Mouse (Mus musculus): ENCODE data around the gene Naif1. TPM values are rescaled to one million over a fixed set of nuclear protein-coding genes. Genes with fewer than 3 reads are reported as not detected.

Gene Naif1
- polyA plus RNA-seq, 1 experiment, result 4.8 TPM

DNA sequence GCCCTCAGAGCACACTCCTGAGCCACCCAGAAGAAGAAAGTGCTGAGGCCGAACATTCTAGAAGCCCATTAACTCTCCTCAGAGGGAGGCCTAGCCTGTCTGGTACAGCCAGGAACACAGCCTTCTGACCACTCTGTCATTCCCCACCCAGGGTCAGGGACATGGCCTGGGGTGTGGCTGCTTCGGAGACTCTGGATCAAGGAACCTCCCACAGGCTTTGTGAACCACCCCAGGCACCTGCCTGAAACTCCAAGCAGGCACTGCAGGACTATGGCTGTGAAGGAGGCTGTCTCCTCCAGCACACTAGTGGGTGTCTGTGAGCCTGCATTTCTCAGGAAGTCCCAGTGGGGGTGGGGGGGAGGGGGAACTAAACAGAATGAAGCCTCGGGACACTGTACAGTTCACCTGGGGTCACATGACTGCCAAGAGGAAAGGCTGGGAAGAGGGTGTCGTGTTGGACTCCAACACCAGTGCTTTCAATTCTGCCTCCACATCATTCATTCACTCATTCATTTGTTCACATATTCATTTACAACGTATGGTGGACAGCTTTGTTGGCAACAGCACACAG, 51.6 kb downstream of the Naif1 start:
- 41% methylated on average over 5 of the region's 5 CpGs for WGBS
- Histone ChIP-seq H3K27ac (ENCODE audit: insufficient read depth, low read depth, low read length) (no peak overlapping the region), H3K4me3 (ENCODE audit: insufficient read depth, low read depth, low read length) (no peak overlapping the region), H3K36me3 (ENCODE audit: control insufficient read depth, insufficient read depth, low read length) (no peaks in the 10 kb centered on the region), H3K4me1 (ENCODE audit: control insufficient read depth, insufficient read depth, low read length) (peaks cover 6% of the 10 kb centered on the region; the same call in 1 of the 2 replicates), H3K27me3 (replicated peaks; ENCODE audit: control insufficient read depth, insufficient read depth, low read length) (no peaks in the 10 kb centered on the region)
- DNase-seq, result no peak
- no peak for TF ChIP-seq POLR2A (IDR thresholded peaks at IDR 0.05; ENCODE audit: low read depth, low read length)
- TF ChIP-seq CTCF (conservative IDR thresholded peaks at IDR 0.05; ENCODE audit: insufficient read depth, insufficient read length, low read depth, low read length), result no peak

DNA sequence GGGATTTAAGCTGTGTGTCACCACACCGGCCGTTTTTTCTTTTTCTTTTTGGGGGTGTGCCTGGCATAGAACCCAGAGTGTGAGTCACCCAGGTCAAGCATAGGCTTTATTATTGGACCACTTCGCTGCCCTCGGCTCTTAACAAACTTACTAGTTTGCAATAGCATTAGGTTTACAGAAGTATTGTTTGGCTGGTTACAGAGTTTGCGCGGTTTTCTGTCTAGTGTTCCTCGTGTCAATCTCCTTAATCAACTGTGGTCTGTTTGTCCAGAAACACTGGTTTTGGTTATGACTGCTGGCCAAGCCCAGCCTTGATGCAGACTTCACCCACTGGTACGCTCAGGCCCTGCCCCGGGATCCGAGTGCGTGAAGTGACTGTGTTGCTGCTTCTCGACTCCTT, 52.6 kb downstream of the Naif1 start:
- Histone ChIP-seq H3K4me1 (ENCODE audit: control insufficient read depth, insufficient read depth, low read length) (peaks cover 6% of the 10 kb centered on the region; the same call in 1 of the 2 replicates), H3K4me3 (ENCODE audit: insufficient read depth, low read depth, low read length) (no peak overlapping the region), H3K36me3 (ENCODE audit: control insufficient read depth, insufficient read depth, low read length) (no peaks in the 10 kb centered on the region), H3K27ac (ENCODE audit: insufficient read depth, low read depth, low read length) (no peak overlapping the region), H3K27me3 (replicated peaks; ENCODE audit: control insufficient read depth, insufficient read depth, low read length) (no peaks in the 10 kb centered on the region)
- 93% methylated on average over 12 of the region's 12 CpGs for WGBS
- TF ChIP-seq POLR2A (IDR thresholded peaks at IDR 0.05; ENCODE audit: low read depth, low read length) (no peak), CTCF (conservative IDR thresholded peaks at IDR 0.05; ENCODE audit: insufficient read depth, insufficient read length, low read depth, low read length) (no peak)
- DNase-seq, result no peak

DNA sequence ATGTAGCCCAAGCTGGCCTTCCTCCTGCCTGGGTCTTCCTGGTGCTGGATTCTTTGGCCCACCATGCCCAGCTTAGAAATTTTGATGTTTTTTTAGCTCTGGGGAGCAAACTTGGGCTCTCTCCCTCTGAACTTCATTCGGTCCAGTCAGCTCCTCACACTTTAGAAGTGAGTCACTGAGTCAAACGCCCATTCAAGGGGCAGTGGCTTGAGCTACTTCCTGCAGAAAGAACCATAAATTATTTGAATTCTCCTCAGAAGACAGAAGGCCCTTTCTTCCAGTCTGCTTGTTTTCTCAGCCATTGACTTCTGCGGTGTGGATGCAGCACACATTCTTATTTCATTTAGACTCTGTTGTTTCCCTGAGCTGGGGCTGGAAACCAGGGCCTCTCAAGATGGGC, 53.3 kb downstream of the Naif1 start:
- TF ChIP-seq POLR2A (IDR thresholded peaks at IDR 0.05; ENCODE audit: low read depth, low read length), result no peak
- no peak for TF ChIP-seq CTCF (conservative IDR thresholded peaks at IDR 0.05; ENCODE audit: insufficient read depth, insufficient read length, low read depth, low read length)
- H3K4me1 ChIP-seq (ENCODE audit: control insufficient read depth, insufficient read depth, low read length), result peaks cover 6% of the 10 kb centered on the region; the same call in 1 of the 2 replicates
- no peak for DNase-seq
- no peak overlapping the region for H3K27ac ChIP-seq (ENCODE audit: insufficient read depth, low read depth, low read length)
- H3K4me3 ChIP-seq (ENCODE audit: insufficient read depth, low read depth, low read length), result no peak overlapping the region
- no peaks in the 10 kb centered on the region for H3K36me3 ChIP-seq (ENCODE audit: control insufficient read depth, insufficient read depth, low read length)
- H3K27me3 ChIP-seq (replicated peaks; ENCODE audit: control insufficient read depth, insufficient read depth, low read length), result no peaks in the 10 kb centered on the region
- WGBS, result 38% methylated on average over 3 of the region's 3 CpGs

DNA sequence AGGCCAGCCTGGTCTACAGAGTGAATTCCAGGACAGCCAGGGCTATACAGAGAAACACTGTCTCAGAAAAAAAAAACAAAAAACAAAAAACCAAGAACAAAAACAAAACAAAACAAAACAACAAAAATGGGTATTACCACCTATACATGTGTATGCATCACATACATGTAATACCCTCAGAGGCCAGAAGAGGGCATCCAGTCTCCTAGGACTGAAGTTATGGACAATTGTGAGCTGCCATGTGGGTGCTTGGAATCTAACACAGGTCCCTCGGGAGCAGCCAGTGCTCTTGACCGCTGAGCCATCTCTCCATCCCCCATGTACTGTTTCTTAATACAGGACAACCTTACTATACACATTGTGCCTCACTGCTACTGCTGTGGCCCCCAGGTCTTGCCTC, 55.3 kb downstream of the Naif1 start:
- H3K27me3 ChIP-seq (replicated peaks; ENCODE audit: control insufficient read depth, insufficient read depth, low read length), result no peaks in the 10 kb centered on the region
- no peaks in the 10 kb centered on the region for H3K36me3 ChIP-seq (ENCODE audit: control insufficient read depth, insufficient read depth, low read length)
- no peak for DNase-seq
- H3K27ac ChIP-seq (ENCODE audit: insufficient read depth, low read depth, low read length), result no peak overlapping the region
- TF ChIP-seq POLR2A (IDR thresholded peaks at IDR 0.05; ENCODE audit: low read depth, low read length) (no peak), CTCF (conservative IDR thresholded peaks at IDR 0.05; ENCODE audit: insufficient read depth, insufficient read length, low read depth, low read length) (no peak)
- 100% methylated on average over 2 of the region's 2 CpGs for WGBS
- H3K4me1 ChIP-seq (ENCODE audit: control insufficient read depth, insufficient read depth, low read length), result peaks cover 6% of the 10 kb centered on the region; the same call in 1 of the 2 replicates
- no peak overlapping the region for H3K4me3 ChIP-seq (ENCODE audit: insufficient read depth, low read depth, low read length)

Other genes with a start within 250 kb of the Naif1 start
- gene Pomt1, start 213.9 kb upstream of the Naif1 start, polyA plus RNA-seq (2012; rRNA removed), result 30.2 and 37.2 TPM in 2 replicates
- gene Uck1, start 190.3 kb upstream of the Naif1 start, polyA plus RNA-seq (2012; rRNA removed), result 134 and 147 TPM in 2 replicates
- gene Golga2, start 163.1 kb upstream of the Naif1 start, polyA plus RNA-seq (2012; rRNA removed), result 30.8 and 31.2 TPM in 2 replicates
- gene Swi5, start 162.4 kb upstream of the Naif1 start, polyA plus RNA-seq (2012; rRNA removed), result 191 and 242 TPM in 2 replicates
- gene Ciz1, start 98.1 kb upstream of the Naif1 start, polyA plus RNA-seq (2012; rRNA removed), result 130 and 131 TPM in 2 replicates
- 8.3 and 12.6 TPM in 2 replicates for gene Dnm1, start 97.1 kb upstream of the Naif1 start, polyA plus RNA-seq (2012; rRNA removed)
- 182 and 215 TPM in 2 replicates for gene 1110008P14Rik, start 68.5 kb upstream of the Naif1 start, polyA plus RNA-seq (2012; rRNA removed)
- gene Lcn2, start 62.2 kb upstream of the Naif1 start, polyA plus RNA-seq (2012; rRNA removed), result 8.0 and 9.4 TPM in 2 replicates
- gene Ptges2, start 54.6 kb upstream of the Naif1 start, polyA plus RNA-seq (2012; rRNA removed), result 69.7 and 80.6 TPM in 2 replicates
- 25.3 and 30.6 TPM in 2 replicates for gene Slc25a25, start 988 bp downstream of the Naif1 start, polyA plus RNA-seq (2012; rRNA removed)
- 39.0 and 40.2 TPM in 2 replicates for gene Fam102a, start 84.9 kb downstream of the Naif1 start, polyA plus RNA-seq (2012; rRNA removed)
- 120 and 138 TPM in 2 replicates for gene Dpm2, start 120.4 kb downstream of the Naif1 start, polyA plus RNA-seq (2012; rRNA removed)
- gene Pip5kl1, start 124.3 kb downstream of the Naif1 start, polyA plus RNA-seq (2012; rRNA removed), result 0.14 TPM in 1 of 2 replicates, not detected in the other
- not detected in 2 replicates for gene 9430097D07Rik, start 125.2 kb downstream of the Naif1 start, polyA plus RNA-seq (2012; rRNA removed)
- gene St6galnac4, start 136.6 kb downstream of the Naif1 start, polyA plus RNA-seq (2012; rRNA removed), result 7.0 and 7.2 TPM in 2 replicates
- 21.1 and 23.6 TPM in 2 replicates for gene St6galnac6, start 149.3 kb downstream of the Naif1 start, polyA plus RNA-seq (2012; rRNA removed)
- 31.6 and 47.4 TPM in 2 replicates for gene Ak1, start 171.3 kb downstream of the Naif1 start, polyA plus RNA-seq (2012; rRNA removed)
- 228 and 289 TPM in 2 replicates for gene Eng, start 196.1 kb downstream of the Naif1 start, polyA plus RNA-seq (2012; rRNA removed)